Mouse (Mus musculus): ENCODE measurements at regions not wholly inside any gene's neighbourhood (a gene's known extent, or its start where the extent isn't known, plus 50 kb on each side); places are given as distances from the start of the nearest gene placed in this dataset.
A peak's percentile ranks its signal among the peaks of the same experiment; 100 is the strongest.

DNA sequence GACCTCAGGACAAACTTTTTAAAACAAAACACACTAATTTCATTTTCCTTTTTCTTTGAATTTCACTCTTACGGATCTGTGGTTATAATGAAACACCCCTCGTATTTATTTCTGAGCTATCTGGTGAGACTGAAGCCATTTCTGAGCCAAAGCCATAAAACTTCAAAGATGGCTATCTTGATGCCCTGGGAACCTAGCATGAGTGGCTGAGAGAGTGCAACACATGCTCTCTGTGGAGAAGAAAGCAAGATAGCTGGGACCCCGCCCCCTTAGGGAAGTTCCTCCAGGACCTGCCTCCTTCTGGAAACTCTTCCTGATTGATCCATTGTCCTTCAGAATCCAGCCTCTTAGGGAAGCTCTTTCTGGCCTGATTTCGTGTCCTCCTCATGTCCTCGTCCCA, 57.6 kb upstream of the Myb start:
- no peak for DNase-seq (ENCODE audit: low read depth, low spot score)

DNA sequence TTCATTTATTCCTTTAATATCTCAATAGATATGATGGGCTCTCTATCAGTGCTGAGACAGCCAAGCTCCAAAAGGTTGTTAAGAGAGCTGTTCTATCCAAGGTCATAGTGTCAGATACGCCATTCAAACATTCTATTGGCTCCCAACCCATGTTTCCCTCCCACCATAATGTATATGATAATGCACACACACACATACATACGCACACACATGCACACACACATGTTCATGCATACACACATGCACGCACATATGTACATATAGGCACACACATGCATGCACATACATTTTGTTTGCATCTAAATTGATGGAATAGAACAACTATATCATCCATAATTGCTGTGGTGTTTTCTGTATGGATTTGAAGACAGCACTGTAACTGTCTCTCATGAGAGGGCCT, 60.0 kb upstream of the Myb start:
- no peak for DNase-seq (ENCODE audit: low read depth, low spot score)

DNA sequence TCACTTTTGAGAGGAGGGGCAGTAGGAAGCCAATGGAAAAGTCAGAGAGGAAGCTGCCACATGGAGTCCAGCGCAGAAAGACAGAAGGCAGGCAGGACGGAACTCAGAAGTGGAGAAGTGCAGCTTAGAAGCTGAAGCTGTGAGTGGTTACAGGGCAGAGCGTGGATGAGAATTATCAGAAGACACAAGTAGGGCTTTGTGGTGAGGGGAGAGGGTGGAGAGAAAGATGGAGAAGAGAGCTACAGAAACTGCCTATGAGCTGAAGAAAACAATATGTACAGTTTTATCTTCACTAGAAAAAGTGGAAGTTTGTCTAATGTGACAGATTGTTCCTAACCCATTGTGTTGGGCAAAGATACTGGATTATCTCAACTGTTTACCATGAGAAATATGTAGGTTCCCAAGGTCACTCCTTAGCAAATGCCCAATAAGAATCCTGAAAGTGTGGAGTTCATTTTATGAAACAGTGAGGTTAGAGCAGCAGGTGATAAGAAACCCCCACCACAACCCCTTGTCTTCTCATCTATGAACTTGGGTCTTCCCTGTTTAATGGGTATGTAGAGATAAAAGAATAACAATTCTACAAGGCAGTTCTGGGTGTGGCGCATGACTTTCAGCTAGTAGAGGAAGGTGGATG, 60.6 kb upstream of the Myb start:
- DNase-seq (ENCODE audit: low read depth, low spot score): no peak

DNA sequence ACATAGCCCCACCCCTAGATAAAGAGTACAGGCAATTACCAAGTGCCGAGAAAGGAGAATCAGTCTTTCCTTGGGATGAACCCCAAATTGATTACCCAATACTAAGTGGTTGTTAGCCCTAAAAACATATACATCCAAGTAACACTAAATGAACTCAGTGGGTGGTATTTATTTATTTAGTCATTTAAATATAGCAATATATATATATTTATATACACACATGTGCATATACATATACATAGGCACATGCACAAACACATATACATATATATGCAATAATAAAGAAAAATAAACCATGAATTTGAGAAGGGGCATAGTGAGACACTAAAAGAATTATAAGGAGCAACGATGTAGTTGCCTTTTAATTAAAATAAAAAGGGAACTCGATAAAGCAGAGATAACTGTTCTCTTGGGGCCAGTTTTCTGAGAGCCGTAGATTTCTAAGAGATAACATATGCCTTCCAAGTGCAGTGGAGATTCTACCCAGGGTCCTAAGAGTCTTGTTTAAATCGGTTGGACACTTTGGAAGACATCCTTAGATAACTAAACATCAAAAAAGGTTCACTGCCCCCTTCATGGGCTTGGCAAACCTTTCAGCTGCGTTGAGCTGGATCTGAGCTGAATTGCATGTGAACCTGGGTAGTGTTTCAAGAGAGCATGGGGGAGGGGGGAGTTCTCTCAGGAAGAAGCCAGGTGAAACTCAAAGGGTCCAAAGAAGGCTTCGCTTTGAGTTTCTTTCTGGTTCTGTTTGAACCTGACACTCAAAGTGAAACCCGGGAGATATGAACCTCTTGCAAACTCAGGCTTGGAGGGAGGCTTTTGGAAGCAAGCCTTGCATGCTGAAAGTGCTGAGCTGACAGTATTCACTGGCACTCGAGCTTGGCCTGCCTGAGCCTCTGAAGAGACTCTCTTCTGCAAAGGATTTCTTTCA, 61.6 kb upstream of the Myb start:
- peak; percentile 66 for DNase-seq (ENCODE audit: low read depth, low spot score)

DNA sequence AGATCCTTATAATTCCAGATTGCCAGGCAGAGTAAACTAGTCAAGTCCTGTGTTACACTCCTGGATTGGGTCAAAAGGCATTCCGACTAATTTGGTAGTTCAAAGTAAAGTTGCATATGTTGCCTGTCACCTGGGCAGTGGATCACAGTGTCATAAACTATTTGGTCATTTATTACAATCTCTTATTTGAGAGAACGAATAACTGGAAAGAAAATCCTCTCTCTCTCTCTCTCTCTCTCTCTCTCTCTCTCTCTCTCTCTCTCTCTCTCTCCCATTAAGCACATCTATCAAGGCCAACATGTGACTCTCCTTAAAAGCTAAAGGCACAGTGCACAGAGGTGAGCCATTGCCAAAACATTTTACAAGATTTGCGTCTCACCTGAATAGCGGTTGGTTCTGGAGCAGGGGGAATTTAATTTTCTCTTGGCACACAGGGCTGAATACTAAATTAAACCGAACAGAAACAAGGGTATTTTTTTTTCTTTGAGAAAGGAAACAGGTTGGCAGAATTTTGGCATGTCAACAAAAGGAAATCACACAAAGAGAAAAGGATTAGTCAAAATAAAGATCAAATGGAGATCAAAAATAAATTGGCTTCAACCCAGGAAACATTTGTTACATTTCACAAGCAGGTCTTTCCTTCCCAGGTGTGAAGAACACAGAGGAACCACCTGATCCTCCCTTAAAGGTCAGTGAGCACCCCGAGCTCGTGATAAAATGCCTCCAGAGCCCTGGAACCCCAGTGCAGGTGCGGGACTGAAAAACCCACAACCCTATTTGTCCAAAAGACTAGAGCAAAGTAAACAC, 62.5 kb upstream of the Myb start:
- peak; percentile 73 for DNase-seq (ENCODE audit: low read depth, low spot score)

DNA sequence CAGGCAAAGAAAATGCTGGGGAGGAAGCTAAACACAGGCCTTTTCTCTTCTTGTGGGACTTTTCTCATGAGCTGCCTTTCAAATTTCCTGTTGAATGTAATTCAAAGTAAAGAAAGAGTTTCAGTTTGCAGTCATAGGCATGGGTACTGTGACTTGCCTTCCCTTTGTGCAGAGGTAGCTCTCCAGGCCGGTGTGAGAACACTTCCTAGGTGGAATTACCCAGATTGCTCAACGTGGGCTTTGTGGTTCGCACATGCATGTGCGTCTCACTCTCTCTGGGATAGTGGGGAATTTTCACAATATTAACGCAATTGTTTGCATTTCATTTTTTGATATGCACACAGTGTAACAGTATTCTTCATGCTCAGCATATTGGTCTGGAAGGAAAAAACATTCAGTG, 63.4 kb upstream of the Myb start:
- DNase-seq (ENCODE audit: low read depth, low spot score): peak; percentile 70

DNA sequence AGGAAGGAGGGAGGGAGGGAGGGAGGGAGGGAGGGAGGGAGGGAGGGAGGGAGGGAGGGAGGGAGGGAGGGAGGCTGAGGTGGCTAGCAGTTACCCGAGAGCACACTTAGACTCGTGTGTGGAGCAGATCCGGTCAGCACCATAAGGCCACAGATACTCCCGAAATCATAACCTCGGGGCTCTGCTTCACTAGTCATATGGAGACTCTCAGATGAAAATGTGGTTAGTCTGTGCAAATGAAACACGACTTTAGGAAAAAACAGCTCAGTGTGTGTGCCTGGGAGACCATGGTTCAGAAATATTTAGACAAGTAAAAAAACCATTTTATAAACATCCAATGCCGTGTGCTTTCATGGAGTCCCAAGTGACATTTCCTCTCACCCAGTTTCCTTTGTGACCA, 65.4 kb upstream of the Myb start:
- DNase-seq (ENCODE audit: low read depth, low spot score): peak; percentile 52

DNA sequence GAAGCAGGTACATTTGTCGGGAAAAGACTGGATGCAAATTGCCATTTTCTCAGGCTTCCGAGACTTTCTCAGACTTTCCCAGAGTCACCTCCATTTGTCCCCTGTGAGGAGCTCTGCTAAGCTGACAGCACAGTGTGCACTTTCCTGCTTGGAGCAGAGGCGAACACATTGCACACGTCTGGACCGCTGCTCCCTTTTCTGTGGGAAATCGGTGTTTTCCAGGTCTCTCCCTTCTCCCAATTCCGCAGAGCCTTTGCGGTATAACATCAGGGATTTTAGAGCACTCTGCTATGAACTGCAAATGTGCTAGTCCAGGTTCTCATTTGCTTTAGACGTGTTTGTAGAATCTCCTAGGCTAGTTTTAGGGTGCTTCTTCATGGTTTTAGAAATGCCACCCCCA, 67.0 kb upstream of the Myb start:
- DNase-seq (ENCODE audit: low read depth, low spot score): no peak

DNA sequence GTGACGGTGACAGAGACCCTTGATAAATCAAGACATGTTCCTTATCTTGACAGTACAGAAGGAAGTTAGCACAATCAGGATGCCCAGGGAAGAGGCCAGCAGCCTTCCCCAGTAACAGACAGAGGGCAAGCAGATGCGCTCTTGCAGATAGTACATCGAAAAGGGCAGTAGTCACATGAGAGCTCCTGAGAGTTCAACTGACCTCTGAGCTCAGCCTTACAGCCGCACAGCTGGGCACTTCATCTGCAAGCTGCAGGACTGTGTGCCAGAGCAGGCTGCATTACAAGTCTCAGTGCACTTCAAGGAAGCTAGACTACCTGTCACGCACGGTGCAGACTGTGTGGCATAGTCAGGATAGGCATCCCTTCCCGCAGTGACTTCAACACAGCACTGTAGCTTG, 67.2 kb upstream of the Hbs1l start:
- no peak for DNase-seq (ENCODE audit: low read depth, low spot score)

DNA sequence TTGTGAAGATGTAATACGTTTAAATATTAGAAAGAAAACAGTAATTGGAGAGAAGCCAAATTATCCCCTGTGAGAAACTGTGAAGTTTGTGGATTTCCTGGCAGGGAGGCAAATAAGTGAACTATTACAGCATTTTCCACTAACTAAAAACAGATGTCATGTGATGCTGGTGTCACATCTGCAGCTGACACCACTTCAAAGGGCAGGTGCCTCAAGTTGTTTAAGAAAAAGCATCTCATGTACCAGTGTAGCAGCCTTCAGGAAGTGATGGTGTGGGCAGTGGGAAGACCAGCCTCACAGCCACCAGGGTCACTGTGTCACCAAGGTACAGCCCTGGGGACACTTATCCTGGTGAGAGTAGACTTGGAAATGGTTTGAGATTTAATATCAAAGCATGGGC, 60.6 kb upstream of the Hbs1l start:
- peak; percentile 91 for DNase-seq (ENCODE audit: low read depth, low spot score)

DNA sequence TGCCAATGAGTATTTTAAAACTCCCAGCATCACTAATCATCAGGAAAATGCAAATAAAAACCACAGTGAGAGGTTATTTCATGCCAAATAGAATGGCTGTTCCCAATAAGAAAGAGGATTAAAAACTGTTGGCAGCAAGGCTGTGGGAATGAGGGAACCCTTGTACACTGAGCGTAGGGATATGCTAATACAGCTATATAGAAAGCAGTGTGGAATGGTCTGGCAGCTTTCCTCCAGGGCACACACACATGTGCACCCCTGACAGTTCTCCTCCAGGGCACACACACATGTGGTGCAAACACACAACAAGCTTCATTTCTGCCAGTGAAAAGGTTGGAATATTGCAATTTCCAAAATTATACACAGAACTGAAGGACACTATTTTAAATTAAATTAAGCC, 58.8 kb upstream of the Hbs1l start:
- DNase-seq (ENCODE audit: low read depth, low spot score): no peak

DNA sequence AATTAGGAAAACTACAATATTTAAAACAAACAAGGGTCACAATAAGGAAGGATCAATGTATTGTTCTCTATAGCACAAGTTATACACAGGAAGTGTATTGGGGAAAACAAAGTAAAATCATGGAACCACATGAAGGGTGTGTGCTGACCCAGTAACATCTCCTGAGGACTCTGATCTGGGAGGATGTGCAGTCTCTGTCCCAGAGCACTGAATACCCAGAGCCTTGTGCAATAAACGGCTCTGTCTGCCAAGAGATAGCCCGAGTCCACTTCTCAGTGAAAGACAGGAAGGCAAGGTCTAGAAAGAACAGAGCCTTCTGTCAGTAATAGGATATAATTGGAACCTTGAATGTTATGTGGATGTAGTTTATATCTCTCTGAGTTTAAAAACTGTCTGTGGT, 56.3 kb upstream of the Hbs1l start:
- DNase-seq (ENCODE audit: low read depth, low spot score): no peak

DNA sequence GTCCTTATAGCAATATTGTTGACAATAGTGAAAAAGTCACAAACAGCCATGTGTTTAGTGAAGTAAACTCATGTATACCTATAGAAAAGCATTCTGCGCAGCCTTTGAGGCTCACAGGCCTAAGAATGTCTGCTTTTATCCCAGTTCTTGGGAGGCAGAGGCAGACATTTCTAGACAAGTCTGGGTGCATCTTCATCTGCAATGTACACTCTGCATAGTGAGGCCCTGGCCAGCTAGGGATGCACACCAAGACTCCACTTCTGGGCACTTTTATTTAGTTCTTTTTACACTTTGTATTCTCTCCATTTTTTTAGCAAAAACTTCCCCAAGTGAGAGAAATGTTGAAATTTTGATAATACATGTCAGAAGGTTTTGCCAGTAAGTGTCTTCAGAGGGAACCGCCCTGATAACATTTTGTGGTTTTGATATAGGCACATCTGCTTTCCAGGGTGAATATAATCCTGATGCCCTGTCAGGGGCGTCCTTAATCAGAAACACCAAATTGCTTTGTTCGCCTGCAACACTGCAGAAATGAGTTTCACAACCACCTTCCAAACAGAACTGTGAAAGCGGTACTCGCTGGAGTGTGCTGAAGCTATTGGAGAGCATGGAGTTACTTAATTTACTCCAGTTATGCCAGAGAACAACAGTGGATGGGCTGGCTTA, 54.1 kb upstream of the Hbs1l start:
- no peak for DNase-seq (ENCODE audit: low read depth, low spot score)

DNA sequence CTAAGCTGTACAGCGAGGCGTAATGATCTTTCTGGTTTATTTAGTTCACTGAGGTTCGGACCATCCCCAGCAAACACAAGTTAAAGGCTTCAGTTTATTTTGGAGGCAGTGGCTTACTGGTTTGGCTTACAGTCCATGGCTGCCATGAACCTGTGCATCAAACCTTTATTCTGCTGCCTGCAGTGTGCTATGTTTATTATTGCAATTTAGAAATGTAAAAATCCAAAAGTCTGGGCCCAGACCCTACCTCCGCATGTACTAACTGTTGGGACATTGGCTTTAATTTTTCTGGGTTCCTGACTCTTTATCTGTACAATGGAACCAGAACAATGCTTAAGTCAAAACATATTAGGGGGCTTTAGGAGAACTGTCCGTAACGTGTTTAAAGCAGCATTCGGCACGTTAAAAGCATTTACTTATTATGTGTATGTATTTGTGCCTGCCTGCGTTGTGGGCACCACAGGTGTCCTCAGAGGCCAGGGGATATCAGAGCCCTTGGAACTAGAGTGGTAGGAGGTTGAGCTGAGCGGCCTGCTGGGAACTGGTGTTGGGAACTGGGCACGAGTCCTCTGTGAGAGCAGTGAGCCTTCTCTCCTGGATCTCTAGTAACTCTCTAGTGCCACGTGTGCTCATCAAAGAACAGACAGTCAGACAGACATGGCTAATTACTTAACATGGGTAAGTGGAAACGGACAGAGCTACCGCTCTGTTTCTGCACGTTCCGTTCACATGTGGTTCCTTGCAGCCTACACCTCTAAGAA, 53.1 kb upstream of the Hbs1l start:
- no peak for DNase-seq (ENCODE audit: low read depth, low spot score)

DNA sequence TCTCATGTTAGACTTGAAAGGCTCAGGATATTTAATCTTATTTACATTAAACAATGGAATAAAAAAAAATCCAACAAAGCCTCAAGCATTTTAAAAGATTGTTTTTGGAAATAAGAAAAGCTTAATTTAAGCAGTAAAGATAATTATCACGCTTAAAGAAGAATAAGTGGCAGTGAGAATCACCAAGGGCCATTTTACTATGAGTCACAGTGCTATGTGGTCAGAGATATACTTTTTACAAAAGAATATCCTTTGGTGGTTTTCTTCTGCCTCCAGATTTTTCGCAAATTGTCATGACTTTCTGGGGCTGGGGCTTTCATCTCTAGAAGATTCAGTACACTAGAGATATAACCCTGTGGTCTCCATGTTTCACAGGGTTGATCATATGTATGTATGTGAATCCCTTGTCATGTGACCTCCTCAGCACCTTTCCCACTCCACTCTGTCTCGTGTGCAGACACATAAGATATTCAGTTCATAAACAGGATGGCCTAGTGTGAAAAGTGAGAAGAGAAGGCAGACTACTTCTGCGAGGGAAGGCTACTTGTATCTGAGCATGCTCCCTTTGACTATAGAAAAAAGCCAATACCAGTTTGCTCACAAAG, 50.8 kb upstream of the Hbs1l start:
- DNase-seq (ENCODE audit: low read depth, low spot score): no peak

DNA sequence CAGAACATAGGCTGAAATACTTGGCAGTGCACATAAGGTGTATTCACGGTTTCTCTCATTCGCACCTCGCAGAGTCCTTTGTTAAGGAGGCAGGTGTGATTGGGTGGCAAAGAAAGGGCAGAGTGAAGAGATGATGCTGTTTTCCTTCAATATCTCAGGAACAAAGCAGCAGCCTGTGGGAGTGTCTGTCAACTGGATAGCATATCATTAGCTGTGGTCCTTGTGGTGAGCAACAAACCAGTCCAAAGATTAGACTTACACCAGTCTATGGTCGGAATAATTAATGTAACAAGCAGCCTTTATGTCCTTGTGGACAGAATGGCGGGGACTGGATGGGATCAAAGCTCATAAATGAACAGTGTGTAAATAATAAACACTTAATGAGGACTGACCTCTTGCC, 50.2 kb upstream of the Hbs1l start:
- no peak for DNase-seq (ENCODE audit: low read depth, low spot score)
